Mouse (Mus musculus) bone marrow, adult 2 months (tissue): Measurements from ENCODE around the gene Pim1.

ENCODE experiments used
- CTCF ChIP-seq: fragments of 200-500 bp; IDR thresholded peaks from 2 replicates; pipeline ENCODE4 v1.5.1; 2011; ENCODE audit warnings: low read length, control low read depth; ENCODE audit not compliant: control insufficient read depth, insufficient read depth
- POLR2A ChIP-seq: fragments of 200-500 bp; IDR thresholded peaks from 2 replicates; pipeline ENCODE4 v1.6.1; 2011; ENCODE audit warnings: low read depth, mild to moderate bottlenecking, control low read depth, low read length, borderline replicate concordance; ENCODE audit not compliant: control insufficient read depth

- TF ChIP-seq POLR2A (no peak), CTCF (no peak)
These were observed 53.5 kb downstream of the Pim1 start for GRCm38 (mm10) chr17:29544064-29544463.
